Mouse (Mus musculus) adrenal gland, postnatal 14 days (tissue): Measurements from ENCODE around the gene Olfr1467. TPM values are rescaled to one million over a fixed set of nuclear protein-coding genes. Genes with fewer than 3 reads are reported as not detected.

Source experiments
- DNase-seq: peaks from one replicate; pipeline ENCODE4 v3.0.0; 2021; ENCODE audit warnings: mixed read lengths
- long read RNA-seq, 2 experiments: library from polyadenylated mRNA; stranded (forward); transcript quantifications; one replicate each; pipeline ENCODE4 v2.0.0; 2021
- total RNA-seq: library from RNA; stranded (reverse); gene quantifications from 2 replicates; pipeline ENCODE4 v1.2.3, GENCODE M21; 2021

Gene Olfr1467
- total RNA-seq: not detected in 2 replicates
- long read RNA-seq, experiment 1: 0 reads
- long read RNA-seq, experiment 2: 0 reads

DNA sequence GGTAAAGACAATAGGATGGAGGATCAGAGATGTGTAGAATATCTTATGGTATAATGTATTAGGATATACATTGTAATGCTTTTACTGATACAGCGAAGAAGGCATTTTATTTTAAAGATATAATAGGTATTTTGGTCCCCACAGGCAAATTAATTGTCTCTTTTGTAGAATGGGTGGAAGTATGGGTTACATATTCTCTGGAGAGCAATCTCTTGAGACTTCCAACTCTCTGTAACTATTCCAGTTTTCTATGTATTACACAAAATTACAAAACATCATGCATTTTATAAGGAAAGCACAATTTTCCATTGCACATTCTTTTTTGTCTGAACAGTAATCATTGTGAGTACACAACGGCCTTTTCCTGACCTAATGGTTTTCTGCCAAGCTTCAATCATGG, at the start of gene Olfr1467:
TSS of gene Olfr1467 (plus strand) at position 301 of the 400 bp plus-strand sequence.
- DNase-seq: no peak

DNA sequence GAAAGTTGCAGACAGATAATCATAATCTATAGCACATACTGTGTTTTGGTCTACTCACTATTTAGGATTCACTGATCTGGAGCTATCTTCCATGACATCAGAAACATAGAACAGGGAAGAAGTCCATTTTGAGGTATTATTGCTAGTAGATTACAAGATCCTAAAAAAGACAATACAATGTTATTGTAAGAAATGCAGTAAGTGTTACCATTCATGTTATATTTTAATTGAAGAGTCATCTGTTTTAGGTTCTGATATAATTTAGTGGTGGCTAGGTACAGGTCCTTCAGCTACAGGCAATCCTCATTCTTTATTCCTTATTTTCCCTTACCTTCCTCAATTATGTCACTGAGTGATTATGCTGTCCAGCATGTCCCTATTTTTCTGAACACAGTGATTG, 46.6 kb upstream of the Olfr1467 start, which contains the start of gene Olfr1465:
TSS of gene Olfr1465 (minus strand) at position 101 of the 400 bp plus-strand sequence.
- no peak for DNase-seq

DNA sequence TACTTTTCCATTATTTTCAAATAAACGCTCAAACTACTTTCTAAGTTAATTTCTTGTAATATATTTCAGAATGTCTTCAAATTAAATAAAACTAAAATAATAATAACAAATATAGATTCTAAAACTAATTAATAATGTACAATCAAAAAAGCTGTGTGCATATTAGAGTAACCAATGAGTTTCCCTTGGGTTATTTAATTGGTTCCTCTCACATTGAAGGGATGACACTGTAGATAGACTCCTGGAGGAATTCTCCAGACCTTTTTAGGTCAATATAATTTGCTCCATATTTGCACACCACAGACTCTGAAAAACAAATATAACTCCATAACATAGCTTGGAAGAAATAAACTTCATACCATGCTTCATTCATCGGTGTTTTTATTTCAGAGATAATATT, 23.5 kb upstream of the Olfr1467 start, which contains the start of gene Olfr1466:
TSS of gene Olfr1466 (plus strand) at position 301 of the 400 bp plus-strand sequence.
- DNase-seq: no peak

GRCm38 (mm10) chr19:13407549-13407948, 45.5 kb downstream of the Olfr1467 start, which contains the start of gene Olfr1469:
Gene Olfr1469 (plus strand): TSS chr19:13407849.
- DNase-seq: no peak

Other genes with a start within 250 kb of the Olfr1467 start
- gene Olfr1459, start 212.7 kb upstream of the Olfr1467 start, total RNA-seq: 0.04 and 0.07 TPM in 2 replicates
- gene Olfr1461, start 199.2 kb upstream of the Olfr1467 start, total RNA-seq: not detected in 2 replicates
- gene Olfr1462, start 176.5 kb upstream of the Olfr1467 start, total RNA-seq: not detected in 2 replicates
- gene Olfr1463, start 130.9 kb upstream of the Olfr1467 start, total RNA-seq: not detected in 2 replicates
- gene Olfr1465, start 46.7 kb upstream of the Olfr1467 start, total RNA-seq: not detected in 2 replicates
- not detected in 2 replicates for gene Olfr1466, start 23.4 kb upstream of the Olfr1467 start, total RNA-seq
- gene Olfr1469, start 45.6 kb downstream of the Olfr1467 start, total RNA-seq: not detected in 2 replicates
- not detected in 2 replicates for gene Olfr1471, start 81.2 kb downstream of the Olfr1467 start, total RNA-seq
- gene Olfr1472, start 93.8 kb downstream of the Olfr1467 start, total RNA-seq: not detected in 2 replicates
- gene Olfr1474, start 107.3 kb downstream of the Olfr1467 start, total RNA-seq: not detected in 2 replicates
- gene Olfr1475, start 118.0 kb downstream of the Olfr1467 start, total RNA-seq: not detected in 2 replicates
- gene Olfr1477, start 138.3 kb downstream of the Olfr1467 start, total RNA-seq: not detected in 2 replicates
- gene Olfr1480, start 165.7 kb downstream of the Olfr1467 start, total RNA-seq: not detected in 2 replicates
- gene Olfr1484, start 221.3 kb downstream of the Olfr1467 start, total RNA-seq: not detected in 2 replicates